Mouse (Mus musculus) embryonic facial prominence, embryonic 10.5 days (tissue): ENCODE measurements around the gene Ncf1. TPM values are rescaled to one million over a fixed set of nuclear protein-coding genes. Genes with fewer than 3 reads are reported as not detected.

Experiments used
- DNase-seq: peaks from one replicate; pipeline ENCODE4 v3.0.0-alpha.2; 2017; ENCODE audit warnings: low spot score
- H3K27ac ChIP-seq: fragments of 300-500 bp; sonication (generic); replicated peaks from 2 replicates; pipeline ENCODE4 v1.5.1; 2016; ENCODE audit warnings: mild to moderate bottlenecking
- H3K27me3 ChIP-seq: fragments of 300-500 bp; sonication (generic); replicated peaks from 2 replicates; pipeline ENCODE4 v1.6.1; 2016; ENCODE audit warnings: low read depth, mild to moderate bottlenecking; ENCODE audit not compliant: poor library complexity, severe bottlenecking
- H3K36me3 ChIP-seq: fragments of 300-500 bp; sonication (generic); replicated peaks from 2 replicates; pipeline ENCODE4 v1.6.1; 2016; ENCODE audit warnings: mild to moderate bottlenecking, moderate library complexity
- H3K4me1 ChIP-seq: fragments of 300-500 bp; sonication (generic); 2 replicates; pipeline ENCODE4 v1.6.1; 2016
- H3K4me3 ChIP-seq: fragments of 300-500 bp; sonication (generic); 2 replicates; pipeline ENCODE4 v1.5.1; 2016; ENCODE audit warnings: mild to moderate bottlenecking, moderate library complexity
- H3K9me3 ChIP-seq: fragments of 300-500 bp; sonication (generic); 2 replicates; pipeline ENCODE4 v1.6.1; 2016; ENCODE audit warnings: mild to moderate bottlenecking
- WGBS: fragments of 180-500 bp; shearing (Covaris S2); methylation state at CpG from one replicate; pipeline ENCODE4 v1.1.7; 2016; 5-methylcytosine and 5-hydroxymethylcytosine counted together
- polyA plus RNA-seq: library from polyadenylated mRNA; unstranded; fragments of >200 nt; fragmentation: Nextera tagmentation; extraction: Ambion mirVana; gene quantifications from 2 replicates; pipeline ENCODE4 v1.2.1, GENCODE M21; 2016

Ncf1 gene
- 1.8 and 2.0 TPM in 2 replicates for polyA plus RNA-seq

DNA sequence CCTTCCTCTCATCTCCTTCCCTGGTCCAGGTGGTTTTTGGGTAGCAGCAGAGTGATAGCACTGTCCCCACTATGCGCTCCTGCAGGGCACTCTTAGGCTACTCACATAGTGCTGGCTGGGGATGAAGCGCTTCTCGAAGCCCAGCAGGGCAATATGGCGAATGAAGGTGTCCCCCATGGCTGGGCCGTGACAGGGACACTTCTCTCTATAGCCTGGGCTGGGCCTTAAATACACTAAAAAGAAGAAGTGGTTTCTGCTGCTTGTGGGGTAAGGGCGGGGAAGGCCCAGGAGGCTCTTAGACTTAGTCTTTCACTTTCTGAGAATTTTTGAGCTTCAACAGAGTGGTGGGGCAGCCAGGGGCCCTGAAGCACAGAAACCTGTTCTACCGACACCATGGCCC is at the start of gene Ncf1:
Gene Ncf1 (minus strand): TSS at position 235 of the 400 bp plus-strand sequence.
- Histone ChIP-seq H3K4me3 (no peak within 1 kb of the TSS), H3K27me3 (no peaks in the 10 kb centered on the region), H3K36me3 (no peaks in the 10 kb centered on the region), H3K4me1 (peaks cover 48% of the 10 kb centered on the region), H3K9me3 (no peaks in the 10 kb centered on the region), H3K27ac (peak within 1 kb of the TSS; percentile 35; the same call in 1 of the 2 replicates)
- DNase-seq = no peak
- 84% methylated on average over 7 of the region's 7 CpGs for WGBS

DNA sequence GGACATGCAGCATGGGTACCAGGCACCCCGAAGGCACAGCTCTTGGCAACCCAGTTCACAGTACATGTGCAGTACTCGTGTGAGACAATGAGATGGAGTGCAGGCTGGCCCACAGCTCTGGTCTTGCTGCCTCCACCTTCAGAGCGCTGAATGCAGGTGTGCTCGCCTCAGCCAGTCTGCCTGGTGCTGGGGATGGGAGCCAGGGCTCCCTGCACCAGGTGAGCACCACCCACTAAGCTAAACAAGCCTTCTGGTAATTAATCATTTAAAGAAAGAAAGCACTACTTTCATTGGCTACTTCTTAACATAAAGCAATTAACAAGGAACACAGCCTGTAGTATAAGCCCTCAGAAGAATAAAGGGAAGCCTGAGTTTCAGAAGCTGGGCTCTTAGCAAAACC is 47.7 kb upstream of the Ncf1 start:
- no peaks in the 10 kb centered on the region for H3K9me3 ChIP-seq
- H3K27me3 ChIP-seq = no peaks in the 10 kb centered on the region
- H3K27ac ChIP-seq = no peak overlapping the region
- WGBS = 89% methylated on average over 4 of the region's 4 CpGs
- no peak for DNase-seq
- H3K4me3 ChIP-seq = no peak overlapping the region
- H3K36me3 ChIP-seq = peaks cover 100% of the 10 kb centered on the region
- no peaks in the 10 kb centered on the region for H3K4me1 ChIP-seq

DNA sequence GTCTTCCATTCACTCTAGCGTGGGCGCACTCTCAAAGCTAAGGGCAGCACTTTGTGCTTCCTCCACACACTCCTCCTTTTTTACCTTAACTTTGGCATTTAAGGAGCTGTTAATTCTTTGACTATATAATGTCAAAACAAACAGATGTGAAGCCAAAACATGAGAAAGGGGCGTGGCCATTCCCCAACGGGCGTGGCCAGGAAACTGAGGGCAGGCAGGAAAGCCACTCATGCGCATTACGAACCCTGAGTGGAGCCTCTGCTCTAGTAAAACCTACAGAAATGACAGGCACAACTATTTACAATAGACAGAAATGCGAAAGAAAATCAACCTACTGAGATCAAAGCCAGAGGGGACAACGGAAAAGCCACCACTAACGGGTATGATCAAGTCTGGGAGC is 46.1 kb upstream of the Ncf1 start:
- H3K4me3 ChIP-seq = no peak overlapping the region
- no peaks in the 10 kb centered on the region for H3K9me3 ChIP-seq
- H3K27ac ChIP-seq = no peak overlapping the region
- WGBS = 91% methylated on average over 10 of the region's 10 CpGs
- no peaks in the 10 kb centered on the region for H3K27me3 ChIP-seq
- no peak for DNase-seq
- H3K4me1 ChIP-seq = no peaks in the 10 kb centered on the region
- H3K36me3 ChIP-seq = peaks cover 100% of the 10 kb centered on the region

DNA sequence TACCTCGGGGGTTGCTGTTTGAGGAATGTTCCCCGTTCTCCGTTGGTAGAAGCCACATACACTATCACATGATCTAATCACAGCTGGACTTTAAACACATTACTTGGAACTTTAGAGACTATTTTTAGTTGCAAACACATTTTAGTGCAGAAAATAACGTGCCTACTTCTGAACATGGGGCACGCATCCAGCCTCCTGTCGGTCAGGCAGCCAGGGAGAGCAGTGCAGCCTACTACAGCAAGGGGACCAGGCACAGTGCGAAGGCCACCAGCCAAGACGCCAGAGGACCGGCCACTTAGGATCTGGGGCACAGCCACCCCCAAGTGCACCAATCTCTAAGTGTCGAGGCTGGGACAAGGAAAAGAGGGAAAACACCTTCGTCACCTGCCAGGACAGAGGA is 45.6 kb upstream of the Ncf1 start:
- Histone ChIP-seq H3K4me3 (no peak overlapping the region), H3K9me3 (no peaks in the 10 kb centered on the region), H3K4me1 (no peaks in the 10 kb centered on the region), H3K27ac (no peak overlapping the region), H3K27me3 (no peaks in the 10 kb centered on the region), H3K36me3 (peaks cover 100% of the 10 kb centered on the region)
- no peak for DNase-seq
- WGBS = 94% methylated on average over 11 of the region's 11 CpGs

GRCm38 (mm10) chr5:134273761-134274160 is 44.3 kb upstream of the Ncf1 start:
- no peak overlapping the region for H3K4me3 ChIP-seq
- H3K27me3 ChIP-seq = no peaks in the 10 kb centered on the region
- H3K36me3 ChIP-seq = peaks cover 100% of the 10 kb centered on the region
- H3K27ac ChIP-seq = no peak overlapping the region
- no peak for DNase-seq
- no peaks in the 10 kb centered on the region for H3K9me3 ChIP-seq
- WGBS = 88% methylated on average over 8 of the region's 8 CpGs
- H3K4me1 ChIP-seq = no peaks in the 10 kb centered on the region

DNA sequence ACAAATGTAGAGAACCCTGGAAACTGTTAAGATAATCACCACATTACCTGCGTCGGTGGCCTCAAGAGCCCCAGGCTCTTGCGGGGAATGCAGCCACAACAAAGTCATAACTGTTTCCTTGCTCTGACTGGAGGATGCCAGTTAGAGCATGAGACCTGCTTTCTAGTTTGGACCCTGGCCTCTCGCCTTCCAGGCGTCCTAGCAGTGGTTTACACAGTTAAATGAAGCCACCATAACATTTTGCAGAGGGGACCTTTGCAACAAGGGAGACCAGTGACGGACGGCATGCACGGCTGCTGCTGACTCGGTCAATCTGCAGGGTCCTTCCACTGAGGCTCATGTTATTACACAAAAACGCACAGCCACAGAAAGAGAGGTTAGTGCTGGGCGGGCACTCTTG is 43.3 kb upstream of the Ncf1 start:
- no peak for DNase-seq
- Histone ChIP-seq H3K27me3 (no peaks in the 10 kb centered on the region), H3K4me3 (no peak overlapping the region), H3K36me3 (peaks cover 100% of the 10 kb centered on the region), H3K4me1 (no peaks in the 10 kb centered on the region), H3K9me3 (no peaks in the 10 kb centered on the region), H3K27ac (no peak overlapping the region)
- WGBS = 84% methylated on average over 11 of the region's 11 CpGs

- H3K4me3 ChIP-seq = no peak overlapping the region
- no peak for DNase-seq
- H3K27me3 ChIP-seq = no peaks in the 10 kb centered on the region
- WGBS = 93% methylated on average over 11 of the region's 11 CpGs
- H3K36me3 ChIP-seq = peaks cover 100% of the 10 kb centered on the region
- no peak overlapping the region for H3K27ac ChIP-seq
- peaks cover 2% of the 10 kb centered on the region; the same call in 1 of the 2 replicates for H3K4me1 ChIP-seq
- H3K9me3 ChIP-seq = no peaks in the 10 kb centered on the region
Measured at GRCm38 (mm10) chr5:134271421-134271820, 42.0 kb upstream of the Ncf1 start.

DNA sequence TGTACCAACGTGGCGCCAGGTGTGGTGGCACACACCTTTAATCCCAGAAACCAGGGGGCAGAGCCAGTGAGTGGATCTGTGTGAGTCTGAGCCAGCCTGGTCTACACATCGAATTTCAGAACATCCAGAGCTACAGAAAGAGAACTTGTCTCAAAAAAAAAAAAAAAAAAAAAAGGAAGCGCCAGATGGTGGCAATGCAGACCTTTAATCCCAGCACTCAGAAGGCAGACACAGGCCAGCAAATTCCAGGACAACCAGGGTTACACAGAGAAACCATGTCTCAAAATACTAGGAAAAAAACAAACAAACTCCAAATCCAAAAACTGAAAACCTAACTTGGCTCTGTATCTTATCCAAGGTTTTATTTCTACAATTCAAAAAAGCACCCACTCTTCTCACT is 41.1 kb upstream of the Ncf1 start:
- H3K4me1 ChIP-seq = peaks cover 3% of the 10 kb centered on the region; the same call in 1 of the 2 replicates
- DNase-seq = no peak
- 90% methylated on average over 4 of the region's 4 CpGs for WGBS
- no peaks in the 10 kb centered on the region for H3K27me3 ChIP-seq
- peaks cover 100% of the 10 kb centered on the region for H3K36me3 ChIP-seq
- H3K4me3 ChIP-seq = no peak overlapping the region
- H3K27ac ChIP-seq = no peak overlapping the region
- no peaks in the 10 kb centered on the region for H3K9me3 ChIP-seq

- H3K4me1 ChIP-seq = peaks cover 3% of the 10 kb centered on the region; the same call in 1 of the 2 replicates
- DNase-seq = no peak
- H3K27ac ChIP-seq = no peak overlapping the region
- peaks cover 100% of the 10 kb centered on the region for H3K36me3 ChIP-seq
- no peaks in the 10 kb centered on the region for H3K9me3 ChIP-seq
- H3K27me3 ChIP-seq = no peaks in the 10 kb centered on the region
- H3K4me3 ChIP-seq = no peak overlapping the region
- 92% methylated on average over 5 of the region's 5 CpGs for WGBS
Measured at GRCm38 (mm10) chr5:134269751-134270150, 40.3 kb upstream of the Ncf1 start.

GRCm38 (mm10) chr5:134268751-134269150 is 39.3 kb upstream of the Ncf1 start:
- Histone ChIP-seq H3K4me1 (peaks cover 3% of the 10 kb centered on the region; the same call in 1 of the 2 replicates), H3K27ac (no peak overlapping the region), H3K9me3 (no peaks in the 10 kb centered on the region), H3K36me3 (peaks cover 100% of the 10 kb centered on the region), H3K27me3 (no peaks in the 10 kb centered on the region), H3K4me3 (no peak overlapping the region)
- DNase-seq = no peak
- WGBS = 97% methylated on average over 8 of the region's 8 CpGs

DNA sequence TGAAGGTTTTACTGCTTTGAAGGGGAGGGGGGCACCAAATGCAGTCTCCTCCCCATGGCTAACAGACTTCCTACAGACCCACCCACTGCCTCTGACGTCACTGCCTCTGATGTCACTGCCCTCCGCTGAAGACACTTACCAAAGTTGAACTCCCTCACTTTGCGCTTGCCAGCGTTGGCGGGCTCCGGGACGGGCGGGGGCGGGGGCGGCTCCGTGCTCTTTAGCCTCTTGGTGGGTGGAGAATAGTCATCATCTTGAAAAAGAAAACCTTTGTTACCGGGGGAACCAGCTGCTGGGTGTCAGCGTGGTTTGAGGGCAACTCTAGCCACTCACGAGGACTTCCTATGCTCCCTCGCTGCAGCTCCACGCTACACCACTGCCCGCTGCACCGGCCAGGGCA is 37.0 kb upstream of the Ncf1 start:
- Histone ChIP-seq H3K27ac (no peak overlapping the region), H3K27me3 (no peaks in the 10 kb centered on the region), H3K4me3 (no peak overlapping the region), H3K36me3 (peaks cover 100% of the 10 kb centered on the region), H3K4me1 (peaks cover 3% of the 10 kb centered on the region; the same call in 1 of the 2 replicates), H3K9me3 (no peaks in the 10 kb centered on the region)
- 89% methylated on average over 18 of the region's 18 CpGs for WGBS
- peak; percentile 22 for DNase-seq

- Histone ChIP-seq H3K4me1 (peaks cover 3% of the 10 kb centered on the region; the same call in 1 of the 2 replicates), H3K27ac (no peak overlapping the region), H3K36me3 (peaks cover 100% of the 10 kb centered on the region), H3K27me3 (no peaks in the 10 kb centered on the region), H3K9me3 (no peaks in the 10 kb centered on the region), H3K4me3 (no peak overlapping the region)
- WGBS = 66% methylated on average over 2 of the region's 2 CpGs
- no peak for DNase-seq
Measured at GRCm38 (mm10) chr5:134265890-134266289, 36.5 kb upstream of the Ncf1 start.

DNA sequence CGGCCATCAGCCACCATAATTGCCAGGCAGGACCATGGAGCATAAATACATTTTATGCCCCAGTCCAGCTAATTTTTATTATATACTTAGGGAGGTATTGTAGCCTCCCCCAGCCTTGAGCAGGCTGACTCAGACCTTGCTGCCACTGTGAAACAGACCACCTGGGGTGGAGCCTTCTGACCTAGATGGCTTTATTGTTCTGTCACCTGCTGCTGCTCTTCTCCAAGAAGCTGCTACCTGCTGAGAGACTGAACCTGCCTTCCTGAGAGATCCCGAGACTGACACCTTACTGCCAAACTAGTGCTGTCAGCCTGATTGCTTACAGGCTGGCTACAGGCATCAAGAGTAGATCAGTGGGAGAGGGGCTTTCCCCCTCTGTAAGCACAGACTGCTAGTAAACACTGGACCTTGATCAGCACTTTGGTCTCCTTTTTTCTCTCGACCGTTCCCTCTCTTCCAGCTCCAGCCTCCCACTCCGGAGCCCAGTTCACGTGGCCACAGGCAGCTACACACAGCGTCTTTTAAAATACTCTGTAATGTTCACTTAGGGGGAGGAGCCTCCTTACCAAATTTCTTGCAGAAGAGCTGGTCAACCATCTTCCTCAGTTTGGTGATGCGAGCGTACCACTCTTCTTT is 30.7 kb upstream of the Ncf1 start:
- Histone ChIP-seq H3K4me3 (no peak overlapping the region), H3K27me3 (no peaks in the 10 kb centered on the region), H3K9me3 (no peaks in the 10 kb centered on the region), H3K36me3 (peaks cover 99% of the 10 kb centered on the region), H3K27ac (no peak overlapping the region), H3K4me1 (no peaks in the 10 kb centered on the region)
- DNase-seq = no peak
- 94% methylated on average over 9 of the region's 9 CpGs for WGBS
